Mouse (Mus musculus): ENCODE results near the gene Nbea. TPM values are rescaled to one million over a fixed set of nuclear protein-coding genes. Genes with fewer than 3 reads are reported as not detected.

Nbea gene
- total RNA-seq, 1 experiment from 2014 or later: 0.29 TPM

DNA sequence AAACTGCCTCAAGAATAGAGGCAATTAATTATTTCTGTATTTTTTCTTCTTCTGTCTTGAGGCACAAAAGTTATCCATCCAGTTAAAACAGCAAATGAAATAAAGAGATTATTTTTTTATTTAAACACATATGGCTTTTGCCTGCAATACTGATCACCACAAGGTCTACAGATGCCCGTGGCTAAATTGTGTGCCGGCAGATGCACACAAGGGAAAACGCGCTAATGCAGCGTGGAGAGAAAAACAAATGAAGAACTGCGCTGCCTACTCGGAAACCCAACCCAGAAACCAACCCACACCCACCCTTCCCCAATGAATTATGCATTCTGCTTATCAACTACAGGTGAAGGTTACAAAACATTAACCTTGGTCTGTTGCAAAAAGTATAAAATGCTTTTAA is 408.3 kb downstream of the Nbea start:
- no peak for ATAC-seq (replicated peaks; ENCODE audit: insufficient number of reproducible peaks, low FRiP score, low TSS enrichment, poor library complexity, severe bottlenecking)

- no peak for ATAC-seq (replicated peaks; ENCODE audit: insufficient number of reproducible peaks, low FRiP score, low TSS enrichment, poor library complexity, severe bottlenecking)
Measured at GRCm38 (mm10) chr3:55774203-55774602, 409.3 kb downstream of the Nbea start.

DNA sequence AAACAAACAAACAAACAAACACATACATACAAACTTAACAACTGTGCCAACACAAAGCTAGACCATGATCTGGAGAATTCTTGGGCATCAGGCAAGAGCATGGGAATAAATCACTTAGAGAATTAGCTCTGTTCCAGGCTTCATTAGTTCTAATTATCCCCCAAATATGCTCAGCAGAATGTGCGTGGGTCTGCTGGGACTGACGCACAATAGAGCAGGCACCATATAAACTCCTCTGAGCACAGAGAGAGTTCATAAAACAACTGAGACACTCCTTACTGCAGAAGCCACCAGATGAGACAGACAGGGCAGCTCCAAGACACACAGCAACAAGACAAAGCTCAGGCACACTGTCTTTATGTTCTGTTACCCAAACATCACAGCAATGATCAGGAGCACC is 414.2 kb downstream of the Nbea start:
- ATAC-seq (replicated peaks; ENCODE audit: insufficient number of reproducible peaks, low FRiP score, low TSS enrichment, poor library complexity, severe bottlenecking): no peak

DNA sequence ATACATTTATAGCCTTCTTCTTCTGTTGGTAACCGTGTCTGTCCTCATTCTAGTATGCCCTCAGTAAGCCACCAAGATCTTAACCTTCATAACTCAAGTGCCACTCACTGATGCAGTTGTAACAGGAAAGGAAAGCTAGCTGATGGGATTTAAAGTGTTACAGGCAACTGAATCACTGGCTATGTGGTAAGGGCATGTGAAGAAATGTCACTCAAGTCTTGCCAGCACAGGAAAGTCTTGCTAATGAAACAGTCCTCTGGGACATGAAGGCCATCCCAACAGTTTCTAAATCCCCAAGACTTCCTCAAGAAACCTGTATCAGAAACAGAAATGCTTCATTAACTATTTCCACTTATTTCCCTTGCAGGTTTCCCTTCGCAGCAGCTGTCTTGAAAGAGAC is 414.8 kb downstream of the Nbea start:
- no peak for ATAC-seq (replicated peaks; ENCODE audit: insufficient number of reproducible peaks, low FRiP score, low TSS enrichment, poor library complexity, severe bottlenecking)

- no peak for ATAC-seq (replicated peaks; ENCODE audit: insufficient number of reproducible peaks, low FRiP score, low TSS enrichment, poor library complexity, severe bottlenecking)
Measured at GRCm38 (mm10) chr3:55763591-55763990, 419.9 kb downstream of the Nbea start.

GRCm38 (mm10) chr3:55758297-55758696 is 425.2 kb downstream of the Nbea start:
- ATAC-seq (replicated peaks; ENCODE audit: insufficient number of reproducible peaks, low FRiP score, low TSS enrichment, poor library complexity, severe bottlenecking): no peak

DNA sequence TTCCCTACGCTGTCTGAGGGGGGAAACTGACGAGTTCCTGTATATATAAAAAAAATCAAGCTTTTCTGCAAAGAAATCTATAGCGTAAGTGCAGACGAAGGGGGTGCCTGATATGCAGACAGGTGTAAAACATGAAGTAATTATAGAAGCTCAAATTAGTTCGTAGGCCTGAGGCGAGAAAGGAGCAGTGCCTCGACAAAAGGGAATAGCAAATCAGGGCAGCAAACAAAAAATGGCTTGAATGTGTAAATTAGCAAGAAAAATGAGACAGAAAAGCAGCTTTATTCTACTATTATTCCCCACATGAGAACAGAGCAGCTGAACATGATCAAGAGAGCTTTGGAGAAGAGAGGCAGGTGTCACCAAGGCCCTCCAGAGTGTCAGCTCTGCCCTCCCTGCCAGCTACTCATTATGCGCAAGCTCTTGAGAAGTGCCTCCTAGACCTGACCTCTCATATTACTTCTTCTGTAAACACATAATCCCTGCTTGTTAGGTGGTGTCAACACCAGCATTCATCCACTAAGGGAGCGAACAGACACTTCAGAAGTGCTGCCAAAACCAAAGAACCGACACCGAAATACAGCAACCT is 426.8 kb downstream of the Nbea start:
- ATAC-seq (replicated peaks; ENCODE audit: insufficient number of reproducible peaks, low FRiP score, low TSS enrichment, poor library complexity, severe bottlenecking): no peak

DNA sequence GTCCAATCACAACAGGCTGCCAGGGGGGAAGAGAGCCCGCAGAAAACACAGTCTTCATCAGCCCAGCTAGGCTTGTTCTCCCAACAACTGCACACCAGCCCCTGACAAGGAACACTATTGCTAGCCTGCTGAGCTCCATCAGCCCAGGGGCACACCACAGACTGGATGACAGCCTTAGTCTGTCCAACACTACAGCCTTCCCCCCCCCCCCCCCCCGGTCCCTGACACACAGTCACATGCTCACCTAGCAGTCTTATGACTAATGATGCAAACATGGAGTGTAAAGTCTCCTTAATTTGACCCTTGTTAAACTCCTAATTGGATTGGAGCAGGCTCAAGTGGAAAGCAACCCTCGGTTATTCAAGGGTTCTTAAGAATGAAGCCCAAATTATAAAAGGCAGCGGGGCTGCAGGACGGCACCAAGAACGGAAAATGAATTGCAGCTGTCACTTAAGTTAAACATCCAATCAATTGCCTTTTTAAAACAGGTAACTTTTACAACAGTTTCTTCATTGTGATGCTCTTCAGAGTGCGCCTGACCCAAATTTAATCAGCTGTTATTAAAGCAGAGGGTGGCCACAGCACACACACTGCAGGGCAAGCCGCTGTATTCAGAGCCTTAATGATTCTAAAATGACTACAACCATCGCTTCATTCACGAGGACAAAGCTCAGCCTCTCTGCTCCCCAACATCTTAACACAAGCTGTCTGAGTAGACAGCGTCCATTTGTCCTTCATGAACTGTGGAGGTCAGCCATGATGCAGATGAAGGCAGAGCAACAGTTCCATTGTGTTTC is 427.5 kb downstream of the Nbea start:
- ATAC-seq (replicated peaks; ENCODE audit: insufficient number of reproducible peaks, low FRiP score, low TSS enrichment, poor library complexity, severe bottlenecking): no peak

- ATAC-seq (replicated peaks; ENCODE audit: insufficient number of reproducible peaks, low FRiP score, low TSS enrichment, poor library complexity, severe bottlenecking): no peak
Measured at GRCm38 (mm10) chr3:55754981-55755608, 428.4 kb downstream of the Nbea start.

DNA sequence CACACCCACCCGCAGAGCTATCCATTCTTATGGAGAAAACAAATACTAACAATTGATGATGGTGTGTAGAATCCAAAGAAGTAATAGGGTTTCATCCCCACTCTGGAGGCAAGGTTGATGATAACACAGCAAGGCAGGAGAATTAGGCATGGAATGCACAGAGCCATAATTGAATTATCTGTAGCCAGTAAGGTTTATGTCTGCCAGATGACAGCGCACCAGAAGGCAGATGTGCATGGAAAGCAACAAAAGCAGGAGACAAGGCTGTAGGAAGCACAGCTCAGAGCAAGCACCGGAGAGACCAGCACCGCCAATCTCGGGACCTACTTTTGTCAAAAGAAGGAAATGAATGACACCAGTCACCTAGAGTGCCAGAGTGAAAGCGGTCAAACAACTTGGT is 429.6 kb downstream of the Nbea start:
- no peak for ATAC-seq (replicated peaks; ENCODE audit: insufficient number of reproducible peaks, low FRiP score, low TSS enrichment, poor library complexity, severe bottlenecking)

DNA sequence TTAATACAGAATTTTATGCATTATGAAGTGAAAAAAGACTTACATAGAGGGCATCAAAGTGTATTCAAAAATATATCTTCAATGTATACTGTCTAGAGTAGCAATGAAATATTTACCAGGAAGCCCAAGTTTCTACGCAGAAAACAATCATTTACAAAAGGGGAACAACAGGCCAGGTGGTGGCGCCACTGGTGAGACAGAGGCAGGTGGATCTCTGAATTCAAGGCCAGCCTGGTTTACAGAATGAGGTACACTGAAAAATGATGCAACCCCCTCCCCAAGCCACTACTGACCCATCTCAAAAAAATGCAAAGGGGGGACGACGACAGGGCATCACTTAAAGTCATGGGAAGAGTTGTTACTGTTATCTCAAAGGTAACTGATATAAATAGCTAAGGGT is 430.9 kb downstream of the Nbea start:
- no peak for ATAC-seq (replicated peaks; ENCODE audit: insufficient number of reproducible peaks, low FRiP score, low TSS enrichment, poor library complexity, severe bottlenecking)

GRCm38 (mm10) chr3:55751363-55751762 is 432.1 kb downstream of the Nbea start:
- ATAC-seq (replicated peaks; ENCODE audit: insufficient number of reproducible peaks, low FRiP score, low TSS enrichment, poor library complexity, severe bottlenecking): no peak

DNA sequence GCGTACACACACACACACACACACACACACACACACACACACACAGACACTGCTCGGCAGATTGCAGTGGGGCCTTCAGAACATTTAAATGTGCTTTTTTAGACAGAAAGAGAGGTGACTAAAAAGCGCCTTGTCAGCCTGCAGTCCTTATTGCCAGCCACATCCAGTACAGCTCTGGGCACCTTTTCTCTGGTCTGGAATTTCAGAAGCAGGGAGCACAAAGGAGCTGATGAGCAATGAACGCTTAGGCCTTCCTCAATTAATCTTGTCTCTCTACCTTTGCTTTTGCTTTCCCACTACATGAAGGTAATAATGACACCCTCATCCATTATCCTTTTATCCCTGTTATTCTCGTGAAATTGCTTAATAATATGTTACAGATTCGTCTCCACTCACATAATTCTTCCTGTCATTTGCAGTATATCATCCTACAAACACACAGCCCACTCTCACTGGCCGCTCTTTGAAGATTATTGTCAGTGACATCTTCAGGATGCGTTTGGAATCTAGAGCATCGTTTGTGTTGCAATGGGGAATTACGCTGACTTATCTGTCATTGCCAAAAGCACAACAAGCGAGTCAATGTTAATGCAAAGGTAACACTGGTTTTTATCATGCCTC is 432.9 kb downstream of the Nbea start:
- no peak for ATAC-seq (replicated peaks; ENCODE audit: insufficient number of reproducible peaks, low FRiP score, low TSS enrichment, poor library complexity, severe bottlenecking)

DNA sequence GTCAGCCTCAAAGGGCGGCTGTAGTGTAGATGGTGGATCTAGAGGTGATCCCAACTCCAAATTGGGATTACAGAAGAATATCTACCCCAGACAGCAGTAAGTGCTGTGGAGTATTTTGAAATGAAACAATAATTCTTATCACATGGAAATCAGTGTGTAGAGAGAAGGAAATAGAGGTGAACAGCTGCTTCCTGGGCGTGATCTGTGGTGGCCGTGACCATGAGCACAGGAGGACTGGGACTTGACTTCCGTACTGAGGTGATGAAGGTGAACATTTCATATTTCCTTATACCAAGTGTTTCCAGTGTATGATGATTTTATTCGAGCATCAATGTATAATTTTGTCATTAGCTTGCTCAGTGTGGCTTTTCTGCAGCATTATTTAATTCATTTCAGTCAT is 439.6 kb downstream of the Nbea start:
- ATAC-seq (replicated peaks; ENCODE audit: insufficient number of reproducible peaks, low FRiP score, low TSS enrichment, poor library complexity, severe bottlenecking): no peak

DNA sequence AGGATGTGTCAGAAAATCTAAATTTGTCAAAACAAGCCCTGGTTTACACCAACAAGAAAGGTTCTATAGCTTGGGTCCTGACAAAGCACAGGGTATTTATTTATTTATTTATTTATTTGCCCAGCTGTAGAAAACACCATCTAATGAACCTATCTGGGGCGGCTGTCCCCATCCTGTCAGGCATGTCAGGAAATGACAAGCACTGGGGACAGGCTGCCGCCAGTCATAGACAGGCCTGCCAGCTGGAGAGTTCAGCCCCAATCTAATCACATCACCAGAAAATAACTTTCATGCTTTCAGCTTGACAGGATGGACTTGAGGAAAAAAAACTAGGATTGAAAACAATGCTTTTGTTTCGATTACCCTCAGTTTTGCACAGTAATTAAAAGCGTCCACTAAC is 440.8 kb downstream of the Nbea start:
- ATAC-seq (replicated peaks; ENCODE audit: insufficient number of reproducible peaks, low FRiP score, low TSS enrichment, poor library complexity, severe bottlenecking): no peak

- ATAC-seq (replicated peaks; ENCODE audit: insufficient number of reproducible peaks, low FRiP score, low TSS enrichment, poor library complexity, severe bottlenecking): no peak
Measured at GRCm38 (mm10) chr3:55742218-55742617, 441.3 kb downstream of the Nbea start.

DNA sequence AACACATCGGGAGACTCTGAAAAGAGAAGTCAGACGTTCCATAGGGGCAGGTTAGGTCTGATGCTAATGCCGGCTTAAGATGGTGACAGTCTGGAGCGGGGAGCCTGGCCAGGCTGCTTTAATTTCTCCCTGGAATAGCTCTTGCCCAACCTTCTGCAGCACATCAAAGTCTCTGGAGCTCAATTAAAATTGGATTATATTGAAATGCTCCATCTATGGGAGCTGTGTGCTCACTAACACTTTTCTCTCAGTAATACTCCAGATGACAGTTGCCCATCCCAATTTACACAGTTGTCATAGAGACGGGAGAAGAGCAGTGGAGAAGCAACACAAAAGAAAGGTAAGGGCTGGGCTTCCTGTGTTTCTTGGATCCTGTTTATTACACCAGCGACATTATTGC is 442.1 kb downstream of the Nbea start:
- no peak for ATAC-seq (replicated peaks; ENCODE audit: insufficient number of reproducible peaks, low FRiP score, low TSS enrichment, poor library complexity, severe bottlenecking)

- ATAC-seq (replicated peaks; ENCODE audit: insufficient number of reproducible peaks, low FRiP score, low TSS enrichment, poor library complexity, severe bottlenecking): no peak
Measured at GRCm38 (mm10) chr3:55733665-55734064, 449.8 kb downstream of the Nbea start.

DNA sequence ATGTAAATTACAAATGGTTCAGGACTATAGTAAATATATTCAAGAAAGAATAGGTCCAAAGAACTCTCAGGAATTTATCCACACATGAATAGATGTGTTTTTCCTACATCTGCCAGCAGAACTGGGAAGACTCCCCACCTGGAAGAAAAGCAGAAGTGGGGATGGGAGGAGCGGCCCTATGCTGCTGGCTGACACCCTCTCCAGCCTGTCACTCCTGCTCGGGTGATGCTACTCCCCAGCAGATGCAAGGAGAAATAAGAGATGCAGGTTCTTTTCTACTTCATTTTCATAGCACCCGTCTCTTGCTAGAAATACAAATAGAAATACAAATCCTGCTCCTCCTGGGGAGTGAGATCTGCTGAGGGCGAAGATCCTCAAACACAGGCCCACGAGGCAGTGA is 453.0 kb downstream of the Nbea start:
- ATAC-seq (replicated peaks; ENCODE audit: insufficient number of reproducible peaks, low FRiP score, low TSS enrichment, poor library complexity, severe bottlenecking): no peak

- ATAC-seq (replicated peaks; ENCODE audit: insufficient number of reproducible peaks, low FRiP score, low TSS enrichment, poor library complexity, severe bottlenecking): no peak
Measured at GRCm38 (mm10) chr3:55730142-55730541, 453.4 kb downstream of the Nbea start.
